Mouse (Mus musculus) intestine, embryonic 14.5 days (tissue): Measurements from ENCODE around the gene Ufc1. TPM values are rescaled to one million over a fixed set of nuclear protein-coding genes. Genes with fewer than 3 reads are reported as not detected.

Experiments
- ATAC-seq: fragments of 200-750 bp; cut with Nextera tagmentation; replicated peaks from 2 replicates; pipeline ENCODE4 v1.8.0; 2017; ENCODE audit warnings: low read depth, moderate number of reproducible peaks, moderate TSS enrichment, moderate library complexity; ENCODE audit not compliant: low FRiP score, low TSS enrichment
- DNase-seq: peaks from one replicate; pipeline ENCODE4 v3.0.0-alpha.2; 2018; ENCODE audit warnings: low spot score
- H3K27ac ChIP-seq: fragments of 300-500 bp; sonication (generic); 2 replicates; pipeline ENCODE4 v1.5.1; 2014; ENCODE audit warnings: low read depth, mild to moderate bottlenecking, control low read depth
- H3K27me3 ChIP-seq: fragments of 300-500 bp; sonication (generic); replicated peaks from 2 replicates; pipeline ENCODE4 v1.6.1; 2014; ENCODE audit warnings: low read length, control low read depth; ENCODE audit not compliant: control insufficient read depth, insufficient read depth
- H3K36me3 ChIP-seq: fragments of 300-500 bp; sonication (generic); 2 replicates; pipeline ENCODE4 v1.6.1; 2014; ENCODE audit warnings: low read length, control low read depth; ENCODE audit not compliant: control insufficient read depth, insufficient read depth
- H3K4me1 ChIP-seq: fragments of 300-500 bp; sonication (generic); replicated peaks from 2 replicates; pipeline ENCODE4 v1.6.1; 2014; ENCODE audit warnings: low read length, control low read depth, mixed read lengths; ENCODE audit not compliant: control insufficient read depth, insufficient read depth
- H3K4me2 ChIP-seq: fragments of 300-500 bp; sonication (generic); 2 replicates; pipeline ENCODE4 v1.6.1; 2014; ENCODE audit warnings: low read length
- H3K4me3 ChIP-seq: fragments of 300-500 bp; sonication (generic); 2 replicates; pipeline ENCODE4 v1.5.1; 2014; ENCODE audit warnings: low read depth, low read length, control low read depth, mixed read lengths
- H3K9ac ChIP-seq: fragments of 300-500 bp; sonication (generic); 2 replicates; pipeline ENCODE4 v1.6.1; 2014; ENCODE audit warnings: mild to moderate bottlenecking, low read length
- H3K9me3 ChIP-seq: fragments of 300-500 bp; sonication (generic); 2 replicates; pipeline ENCODE4 v1.6.1; 2016; ENCODE audit warnings: low read length, control low read depth; ENCODE audit not compliant: control insufficient read depth
- WGBS: fragments of 180-500 bp; shearing (Covaris S2); extraction: QIAGEN DNeasy Blood & Tissue Kit; methylation state at CpG from one replicate; pipeline ENCODE4 v1.1.7; 2014; 5-methylcytosine and 5-hydroxymethylcytosine counted together
- polyA plus RNA-seq: library from polyadenylated mRNA; unstranded; fragments of >200 nt; fragmentation: Nextera tagmentation; extraction: Ambion mirVana; gene quantifications from 2 replicates; pipeline ENCODE4 v1.2.1, GENCODE M21; 2014

Ufc1 gene
- polyA plus RNA-seq, 1 experiment from 2014 or later = 105 TPM

- peaks cover under 1% of the 10 kb centered on the region for H3K36me3 ChIP-seq
- H3K9ac ChIP-seq = peak overlapping the region; percentile 86
- no peak for DNase-seq
- peak overlapping the region; percentile 98 for H3K27ac ChIP-seq
- peaks cover 7% of the 10 kb centered on the region for H3K4me1 ChIP-seq
- H3K4me3 ChIP-seq = peak overlapping the region; percentile 85
- H3K4me2 ChIP-seq = peak overlapping the region; percentile 87
- no peaks in the 10 kb centered on the region for H3K9me3 ChIP-seq
- WGBS = 11% methylated on average over 3 of the region's 3 CpGs
- 0 out of 2 replicates have a peak, but pooled peaks cover 3% of the 10 kb centered on the region for H3K27me3 ChIP-seq
- ATAC-seq = peak; percentile 18; the same call in 1 of the 2 replicates
Measured at GRCm38 (mm10) chr1:171295063-171295402, 209 bp upstream of the Ufc1 start.

GRCm38 (mm10) chr1:171293906-171294297, 922 bp downstream of the Ufc1 start:
- H3K4me1 ChIP-seq = peaks cover 7% of the 10 kb centered on the region
- 38% methylated on average over 5 of the region's 5 CpGs for WGBS
- peak overlapping the region; percentile 98 for H3K27ac ChIP-seq
- H3K4me3 ChIP-seq = peak overlapping the region; percentile 85
- peaks cover 12% of the 10 kb centered on the region for H3K36me3 ChIP-seq
- H3K9me3 ChIP-seq = no peaks in the 10 kb centered on the region
- peak overlapping the region; percentile 86 for H3K9ac ChIP-seq
- ATAC-seq (no peak), DNase-seq (no peak)
- 0 out of 2 replicates have a peak, but pooled peaks cover 3% of the 10 kb centered on the region for H3K27me3 ChIP-seq
- H3K4me2 ChIP-seq = peak overlapping the region; percentile 87

GRCm38 (mm10) chr1:171293351-171293750, 1.5 kb downstream of the Ufc1 start:
- Histone ChIP-seq H3K9ac (no peak overlapping the region), H3K27ac (no peak overlapping the region), H3K9me3 (no peaks in the 10 kb centered on the region), H3K36me3 (peaks cover 17% of the 10 kb centered on the region), H3K4me1 (peaks cover 7% of the 10 kb centered on the region), H3K4me2 (peak overlapping the region; percentile 87), H3K27me3 (0 out of 2 replicates have a peak, but pooled peaks cover 3% of the 10 kb centered on the region), H3K4me3 (peak overlapping the region; percentile 85)
- WGBS = 84% methylated on average over 3 of the region's 3 CpGs
- ATAC-seq (no peak), DNase-seq (no peak)

GRCm38 (mm10) chr1:171288328-171288727, 6.5 kb downstream of the Ufc1 start:
- Histone ChIP-seq H3K27me3 (no peaks in the 10 kb centered on the region), H3K4me3 (peak overlapping the region; percentile 93; the same call in 1 of the 2 replicates), H3K9me3 (no peaks in the 10 kb centered on the region), H3K36me3 (peaks cover 50% of the 10 kb centered on the region), H3K9ac (no peak overlapping the region), H3K4me2 (peak overlapping the region; percentile 82), H3K4me1 (peaks cover 6% of the 10 kb centered on the region), H3K27ac (peak overlapping the region; percentile 87; the same call in 1 of the 2 replicates)
- DNase-seq (no peak), ATAC-seq (no peak)
- 67% methylated on average over 4 of the region's 4 CpGs for WGBS

GRCm38 (mm10) chr1:171287136-171288081, 7.4 kb downstream of the Ufc1 start, which contains the start of gene Usp21:
TSS of gene Usp21 (minus strand) at chr1:171287991.
- peak; percentile 91 for DNase-seq
- Histone ChIP-seq H3K27me3 (no peaks in the 10 kb centered on the region), H3K27ac (peak within 1 kb of the TSS; percentile 87), H3K36me3 (peaks cover 59% of the 10 kb centered on the region), H3K4me2 (peak within 1 kb of the TSS; percentile 82), H3K4me3 (peak within 1 kb of the TSS; percentile 93), H3K9me3 (no peaks in the 10 kb centered on the region), H3K9ac (peak within 1 kb of the TSS; percentile 98), H3K4me1 (peaks cover 5% of the 10 kb centered on the region)
- WGBS = under 1% methylated on average over 49 of the region's 49 CpGs
- ATAC-seq = peak; percentile 91

GRCm38 (mm10) chr1:171286517-171286916, 8.3 kb downstream of the Ufc1 start:
- Histone ChIP-seq H3K36me3 (peaks cover 63% of the 10 kb centered on the region), H3K4me2 (peak overlapping the region; percentile 82; the same call in 1 of the 2 replicates), H3K9ac (peak overlapping the region; percentile 98; the same call in 1 of the 2 replicates), H3K9me3 (no peaks in the 10 kb centered on the region), H3K4me1 (peaks cover 10% of the 10 kb centered on the region), H3K4me3 (no peak overlapping the region), H3K27ac (no peak overlapping the region), H3K27me3 (no peaks in the 10 kb centered on the region)
- DNase-seq (no peak), ATAC-seq (no peak)
- 86% methylated on average over 19 of the region's 19 CpGs for WGBS

- H3K27ac ChIP-seq = no peak overlapping the region
- DNase-seq = no peak
- peaks cover 11% of the 10 kb centered on the region for H3K4me1 ChIP-seq
- no peaks in the 10 kb centered on the region for H3K27me3 ChIP-seq
- no peaks in the 10 kb centered on the region for H3K9me3 ChIP-seq
- H3K4me3 ChIP-seq = no peak overlapping the region
- no peak overlapping the region for H3K4me2 ChIP-seq
- no peak overlapping the region for H3K9ac ChIP-seq
- peaks cover 63% of the 10 kb centered on the region for H3K36me3 ChIP-seq
- no peak for ATAC-seq
- WGBS = 87% methylated on average over 20 of the region's 20 CpGs
Measured at GRCm38 (mm10) chr1:171285096-171285892, 9.5 kb downstream of the Ufc1 start.

- WGBS = 92% methylated on average over 15 of the region's 15 CpGs
- H3K9me3 ChIP-seq = no peaks in the 10 kb centered on the region
- no peaks in the 10 kb centered on the region for H3K27me3 ChIP-seq
- DNase-seq (no peak), ATAC-seq (no peak)
- H3K4me1 ChIP-seq = peaks cover 17% of the 10 kb centered on the region
- no peak overlapping the region for H3K27ac ChIP-seq
- peaks cover 57% of the 10 kb centered on the region for H3K36me3 ChIP-seq
- H3K4me3 ChIP-seq = no peak overlapping the region
- H3K9ac ChIP-seq = no peak overlapping the region
- H3K4me2 ChIP-seq = no peak overlapping the region
Measured at GRCm38 (mm10) chr1:171284491-171284890, 10.3 kb downstream of the Ufc1 start.
